Mouse (Mus musculus): ENCODE results near the gene Trnau1ap.

- no peak for TF ChIP-seq CTCF (IDR thresholded peaks at IDR 0.05; ENCODE audit: control insufficient read depth, insufficient read depth, low read length)
- no peak for TF ChIP-seq POLR2A (IDR thresholded peaks at IDR 0.05; ENCODE audit: borderline replicate concordance, control insufficient read depth, low read depth, low read length)
Observed at GRCm38 (mm10) chr4:132293682-132294240, 35.6 kb downstream of the Trnau1ap start.

All from bone marrow, adult 2 months (tissue).